Mouse (Mus musculus) MEL (cell line): ENCODE data around the gene Pycr2. TPM values are rescaled to one million over a fixed set of nuclear protein-coding genes. Genes with fewer than 3 reads are reported as not detected.

Experiments used
- DNase-seq: peaks from one replicate; pipeline ENCODE4 v3.0.0; 2011; ENCODE audit warnings: low read depth, low spot score
- H3K27ac ChIP-seq: 2 replicates; pipeline ENCODE4 v1.5.1; 2012; ENCODE audit warnings: low read depth, mild to moderate bottlenecking, control low read depth, low read length, moderate library complexity; ENCODE audit not compliant: control insufficient read depth
- H3K27me3 ChIP-seq, 2 experiments: fragments of 150-350 bp in 1 of 2; sonication (generic) in 1 of 2; 2 replicates each; pipeline ENCODE4 v1.6.1; 2012; ENCODE audit warnings: low read length in 2 of 2, mild to moderate bottlenecking in 2 of 2, improper control_type of control experiment in 1 of 2, moderate library complexity in 1 of 2; ENCODE audit not compliant: insufficient read depth in 2 of 2, control insufficient read depth in 1 of 2
- H3K36me3 ChIP-seq, 2 experiments: 2 replicates each; pipeline ENCODE4 v1.6.1; 2012 to 2014; ENCODE audit warnings: low read length in 2 of 2, improper control_type of control experiment in 1 of 2, inconsistent platforms in 1 of 2, mild to moderate bottlenecking in 1 of 2; ENCODE audit not compliant: insufficient read depth in 2 of 2, control insufficient read depth in 1 of 2
- H3K4me1 ChIP-seq, 2 experiments: fragments of 150-350 bp in 1 of 2; sonication (generic) in 1 of 2; 2 replicates each; pipeline ENCODE4 v1.6.1; 2012; ENCODE audit warnings: low read length in 2 of 2, improper control_type of control experiment in 1 of 2, mild to moderate bottlenecking in 1 of 2; ENCODE audit not compliant: insufficient read depth in 2 of 2, control insufficient read depth in 1 of 2
- H3K4me3 ChIP-seq, 2 experiments: fragments of 150-350 bp in 1 of 2; sonication (generic) in 1 of 2; 2 replicates each; pipeline ENCODE4 v1.5.1; 2012; ENCODE audit warnings: low read depth in 2 of 2, low read length in 2 of 2, mild to moderate bottlenecking in 2 of 2, moderate library complexity in 2 of 2, control low read depth in 1 of 2, improper control_type of control experiment in 1 of 2; ENCODE audit not compliant: control insufficient read depth in 1 of 2, insufficient read depth in 1 of 2
- H3K79me2 ChIP-seq: 2 replicates; pipeline ENCODE4 v1.6.1; 2012; ENCODE audit warnings: mild to moderate bottlenecking, low read length, moderate library complexity; ENCODE audit not compliant: control insufficient read depth, poor library complexity, insufficient read depth
- H3K9ac ChIP-seq: 2 replicates; pipeline ENCODE4 v1.6.1; 2012; ENCODE audit warnings: low read depth, mild to moderate bottlenecking, control low read depth, low read length, moderate library complexity; ENCODE audit not compliant: control insufficient read depth, poor library complexity, severe bottlenecking
- H3K9me3 ChIP-seq: fragments of 150-350 bp; sonication (generic); replicated peaks from 2 replicates; pipeline ENCODE4 v1.6.1; 2012; ENCODE audit warnings: mild to moderate bottlenecking, low read length, improper control_type of control experiment, moderate library complexity; ENCODE audit not compliant: insufficient read depth
- BHLHE40 ChIP-seq: IDR thresholded peaks from 2 replicates; pipeline ENCODE4 v1.6.1; 2012; ENCODE audit warnings: low read depth, mild to moderate bottlenecking, inconsistent platforms, low read length, improper control_type of control experiment, borderline replicate concordance
- CHD2 ChIP-seq: IDR thresholded peaks from 2 replicates; pipeline ENCODE4 v1.6.1; 2011; ENCODE audit warnings: low read length, improper control_type of control experiment
- CTCF ChIP-seq, 3 experiments: IDR thresholded peaks in 2 of 3; conservative IDR thresholded peaks in 1 of 3; 2 replicates each; pipeline ENCODE4 v1.5.1; 2011 to 2012; ENCODE audit warnings: low read length in 3 of 3, low read depth in 2 of 3, mild to moderate bottlenecking in 2 of 3, improper control_type of control experiment in 1 of 3, inconsistent platforms in 1 of 3, mixed read lengths in 1 of 3, moderate library complexity in 1 of 3; ENCODE audit not compliant: control insufficient read depth in 1 of 3, insufficient read depth in 1 of 3, poor library complexity in 1 of 3, severe bottlenecking in 1 of 3
- E2F4 ChIP-seq: IDR thresholded peaks from 2 replicates; pipeline ENCODE4 v1.6.1; 2011; ENCODE audit warnings: low read depth, low read length, improper control_type of control experiment, borderline replicate concordance
- ELF1 ChIP-seq: IDR thresholded peaks from 2 replicates; pipeline ENCODE4 v1.6.1; 2014; ENCODE audit warnings: low read depth, mild to moderate bottlenecking, inconsistent platforms, low read length, improper control_type of control experiment, moderate library complexity
- EP300 ChIP-seq, 2 experiments: IDR thresholded peaks; 2 replicates each; pipeline ENCODE4 v1.6.1; 2011; ENCODE audit warnings: improper control_type of control experiment in 2 of 2, low read length in 2 of 2, low read depth in 1 of 2, mild to moderate bottlenecking in 1 of 2
- ETS1 ChIP-seq: IDR thresholded peaks from 2 replicates; pipeline ENCODE4 v1.6.1; 2012; ENCODE audit warnings: low read depth, mild to moderate bottlenecking, inconsistent platforms, low read length, improper control_type of control experiment, moderate library complexity
- GATA1 ChIP-seq: IDR thresholded peaks from 2 replicates; pipeline ENCODE4 v1.6.1; 2011; ENCODE audit warnings: low read depth, low read length, improper control_type of control experiment
- HCFC1 ChIP-seq: IDR thresholded peaks from 2 replicates; pipeline ENCODE4 v1.6.1; 2012; ENCODE audit warnings: low read depth, mild to moderate bottlenecking, inconsistent platforms, low read length, improper control_type of control experiment, moderate library complexity
- JUND ChIP-seq: IDR thresholded peaks from 2 replicates; pipeline ENCODE4 v1.6.1; 2011; ENCODE audit warnings: low read depth, mild to moderate bottlenecking, improper control_type of control experiment, low read length
- KAT2A ChIP-seq: conservative IDR thresholded peaks from 2 replicates; pipeline ENCODE4 v1.6.1; 2012; ENCODE audit warnings: low read depth, low read length, improper control_type of control experiment, inconsistent platforms
- MAFK ChIP-seq: IDR thresholded peaks from 2 replicates; pipeline ENCODE4 v1.6.1; 2011; ENCODE audit warnings: low read depth, mild to moderate bottlenecking, low read length, improper control_type of control experiment, borderline replicate concordance
- MAZ ChIP-seq: IDR thresholded peaks from 2 replicates; pipeline ENCODE4 v1.6.1; 2012; ENCODE audit warnings: low read depth, mild to moderate bottlenecking, inconsistent platforms, low read length, improper control_type of control experiment
- MEF2A ChIP-seq: IDR thresholded peaks from 2 replicates; pipeline ENCODE4 v1.6.1; 2014; ENCODE audit warnings: low read depth, mild to moderate bottlenecking, inconsistent platforms, low read length, improper control_type of control experiment; ENCODE audit not compliant: poor library complexity, insufficient replicate concordance, severe bottlenecking; ENCODE audit errors: extremely low read depth
- NELFE ChIP-seq: IDR thresholded peaks from 2 replicates; pipeline ENCODE4 v1.6.1; 2011; ENCODE audit warnings: low read depth, low read length, improper control_type of control experiment
- NRF1 ChIP-seq: IDR thresholded peaks from 2 replicates; pipeline ENCODE4 v1.6.1; 2014; ENCODE audit warnings: low read depth, mild to moderate bottlenecking, inconsistent platforms, low read length, improper control_type of control experiment, moderate library complexity; ENCODE audit not compliant: poor library complexity, insufficient read depth, severe bottlenecking
- POLR2A ChIP-seq, 2 experiments: IDR thresholded peaks; 2 replicates each; pipeline ENCODE4 v1.6.1; 2011 to 2012; ENCODE audit warnings: low read length in 2 of 2, mild to moderate bottlenecking in 2 of 2, control low read depth in 1 of 2, improper control_type of control experiment in 1 of 2, low read depth in 1 of 2, moderate library complexity in 1 of 2; ENCODE audit not compliant: control insufficient read depth in 1 of 2, insufficient read depth in 1 of 2, poor library complexity in 1 of 2
- POLR2AphosphoS5 ChIP-seq: IDR thresholded peaks from 2 replicates; pipeline ENCODE4 v1.6.1; 2012; ENCODE audit warnings: low read depth, borderline replicate concordance, mild to moderate bottlenecking, inconsistent platforms, low read length, moderate library complexity, mixed read lengths
- RAD21 ChIP-seq: IDR thresholded peaks from 2 replicates; pipeline ENCODE4 v1.6.1; 2011; ENCODE audit warnings: mild to moderate bottlenecking, low read depth, low read length, improper control_type of control experiment
- RCOR1 ChIP-seq: IDR thresholded peaks from 2 replicates; pipeline ENCODE4 v1.6.1; 2012; ENCODE audit warnings: low read depth, mild to moderate bottlenecking, inconsistent platforms, low read length, improper control_type of control experiment
- SIN3A ChIP-seq: IDR thresholded peaks from 2 replicates; pipeline ENCODE4 v1.6.1; 2012; ENCODE audit warnings: low read length, improper control_type of control experiment, inconsistent platforms
- SMC3 ChIP-seq: IDR thresholded peaks from 2 replicates; pipeline ENCODE4 v1.6.1; 2011; ENCODE audit warnings: low read depth, low read length, improper control_type of control experiment
- TCF12 ChIP-seq: IDR thresholded peaks from 2 replicates; pipeline ENCODE4 v1.6.1; 2014; ENCODE audit warnings: low read depth, mild to moderate bottlenecking, inconsistent platforms, low read length, improper control_type of control experiment, moderate library complexity
- UBTF ChIP-seq: IDR thresholded peaks from 2 replicates; pipeline ENCODE4 v1.6.1; 2012; ENCODE audit warnings: low read depth, mild to moderate bottlenecking, inconsistent platforms, low read length, improper control_type of control experiment, moderate library complexity, borderline replicate concordance; ENCODE audit not compliant: insufficient read depth
- ZMIZ1 ChIP-seq: IDR thresholded peaks from 2 replicates; pipeline ENCODE4 v1.6.1; 2012; ENCODE audit warnings: low read depth, mild to moderate bottlenecking, inconsistent platforms, low read length, improper control_type of control experiment, moderate library complexity
- polyA plus RNA-seq, 2 experiments: library from polyadenylated mRNA; stranded (reverse) in 1 of 2; unstranded in 1 of 2; fragments of >175 nt in 1 of 2; fragments of >200 nt in 1 of 2; gene quantifications; 2 replicates each; pipeline versions ENCODE4 v1.2.1 to v1.2.4; 2012; ENCODE audit warnings: low replicate concordance in 2 of 2, low read depth in 1 of 2; ENCODE audit not compliant: insufficient read length in 2 of 2, insufficient read depth in 1 of 2, missing spikeins in 1 of 2
- total RNA-seq: library from RNA; depleted of rRNA; stranded (reverse); fragments of 300-350 nt; gene quantifications from 2 replicates; pipeline ENCODE4 v1.2.3, GENCODE M21; 2012

Gene Pycr2
- total and polyA plus RNA-seq, 3 experiments = 125 to 183 TPM; not detected in 1

GRCm38 (mm10) chr1:180941726-180942125 is 37.6 kb downstream of the Pycr2 start:
- no peak for TF ChIP-seq RCOR1
- no peak for TF ChIP-seq NRF1
- TF ChIP-seq HCFC1 = no peak
- TF ChIP-seq CHD2 = no peak
- TF ChIP-seq KAT2A = no peak
- no peak for TF ChIP-seq SIN3A
- TF ChIP-seq POLR2AphosphoS5 = no peak
- no peak for TF ChIP-seq ZMIZ1
- TF ChIP-seq ETS1 = no peak
- no peak for TF ChIP-seq ELF1
- no peak for TF ChIP-seq SMC3
- TF ChIP-seq UBTF = no peak
- no peak for TF ChIP-seq BHLHE40
- no peak for TF ChIP-seq POLR2A (IDR thresholded peaks at IDR 0.05; ENCODE audit: control insufficient read depth in 1 of 2, insufficient read depth in 1 of 2, low read depth in 1 of 2, low read length in 2 of 2, poor library complexity in 1 of 2)
- no peak for TF ChIP-seq TCF12
- TF ChIP-seq RAD21 = no peak
- no peak for TF ChIP-seq MAFK
- no peak for TF ChIP-seq JUND
- no peak for TF ChIP-seq GATA1
- TF ChIP-seq, all 39 proteins: peak for 0
- peak overlapping the region; percentile 64; the same call in 1 of the 2 replicates for H3K27ac ChIP-seq
- no peaks in the 10 kb centered on the region for H3K27me3 ChIP-seq
- DNase-seq = no peak
- peak overlapping the region; percentile 59 to 91 for H3K4me3 ChIP-seq
- H3K79me2 ChIP-seq = peaks cover 5% of the 10 kb centered on the region; the same call in 1 of the 2 replicates
- peak overlapping the region; percentile 88 for H3K9ac ChIP-seq
- no peaks in the 10 kb centered on the region for H3K9me3 ChIP-seq
- H3K36me3 ChIP-seq = peaks cover 0 to 6% of the 10 kb centered on the region in 2 experiments; a peak in 1 of 4 replicates
- H3K4me1 ChIP-seq = peaks cover 3 to 19% of the 10 kb centered on the region in 2 experiments

DNA sequence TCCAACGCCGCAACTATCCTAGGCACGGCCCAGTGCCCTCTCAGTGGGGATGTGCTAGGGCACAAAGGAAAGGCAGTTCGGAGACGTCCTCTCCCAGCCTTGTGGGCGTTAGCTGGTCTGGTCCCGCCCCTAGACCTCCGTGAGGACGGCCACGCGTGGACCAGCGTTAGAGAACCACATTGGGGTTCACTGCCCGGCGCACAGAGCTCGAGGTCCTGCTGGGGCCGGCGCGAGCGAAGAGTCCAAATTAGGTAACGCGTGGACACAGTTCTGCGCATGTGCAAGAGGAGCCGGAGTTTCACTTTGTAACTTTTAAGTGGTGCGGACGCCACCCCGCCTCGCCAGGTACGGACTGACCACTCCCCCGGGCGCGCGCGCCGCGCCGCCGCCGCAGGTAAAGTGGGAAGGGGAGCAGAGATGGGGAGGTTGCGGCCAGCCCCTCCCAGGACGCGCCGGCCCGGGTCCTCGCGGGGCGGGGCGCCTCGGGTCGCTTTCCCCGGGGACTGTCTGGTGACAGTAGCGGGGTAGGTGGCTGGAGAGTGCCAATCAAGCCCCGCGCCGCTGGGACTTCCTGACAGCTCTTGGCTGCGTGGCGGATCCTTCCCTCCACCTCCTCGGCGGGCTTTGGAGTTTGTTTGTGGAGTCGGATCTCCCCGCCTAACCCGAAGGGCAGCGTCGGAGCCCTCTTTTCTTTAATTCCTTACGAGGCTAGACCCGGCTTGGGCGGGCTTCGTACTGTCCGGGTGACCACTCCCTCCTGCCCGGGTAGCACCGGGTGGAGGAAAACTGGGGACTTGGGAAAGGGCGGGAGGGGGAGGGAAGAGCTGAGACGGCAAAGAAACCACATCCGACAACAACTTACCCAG is 38.3 kb downstream of the Pycr2 start, which contains the start of gene Tmem63a:
Gene Tmem63a, plus strand, starts transcription at position 179 of the 866 bp plus-strand sequence.
- H3K4me3 ChIP-seq = peak within 1 kb of the TSS; percentile 59 to 91
- peaks cover 0 to 4% of the 10 kb centered on the region in 2 experiments; a peak in 1 of 4 replicates for H3K36me3 ChIP-seq
- TF ChIP-seq NRF1 (peak; percentile 78), ETS1 (peak; percentile 50; the same call in 1 of the 2 replicates), EP300 (IDR thresholded peaks at IDR 0.05; ENCODE audit: low read depth in 1 of 2, low read length in 2 of 2) (peak in 1 of 2 experiments; percentile 34; a peak in 1 of 4 replicates), BHLHE40 (no peak), UBTF (0 out of 2 replicates have a peak, but pooled peaks have one; percentile 64), CTCF (IDR thresholded peaks at IDR 0.05 in 2 of 3, conservative IDR thresholded peaks at IDR 0.05 in 1 of 3; ENCODE audit: control insufficient read depth in 1 of 3, insufficient read depth in 1 of 3, low read depth in 2 of 3, low read length in 3 of 3, poor library complexity in 1 of 3, severe bottlenecking in 1 of 3) (no peak), JUND (no peak), E2F4 (no peak), MEF2A (no peak), HCFC1 (0 out of 2 replicates have a peak, but pooled peaks have one; percentile 40), ZMIZ1 (peak; percentile 36; the same call in 1 of the 2 replicates), NELFE (peak; percentile 48), SIN3A (peak; percentile 78), MAZ (0 out of 2 replicates have a peak, but pooled peaks have one; percentile 36)
- TF ChIP-seq, all 39 proteins: peak for 9
- Histone ChIP-seq H3K27me3 (no peaks in the 10 kb centered on the region), H3K4me1 (peaks cover 3 to 18% of the 10 kb centered on the region in 2 experiments), H3K9ac (peak within 1 kb of the TSS; percentile 88), H3K79me2 (peaks cover 5% of the 10 kb centered on the region; the same call in 1 of the 2 replicates), H3K27ac (peak within 1 kb of the TSS; percentile 64), H3K9me3 (no peaks in the 10 kb centered on the region)
- peak; percentile 78 for DNase-seq
